Mouse (Mus musculus) adrenal gland, postnatal 4 days (tissue): ENCODE data around the gene 4930432K21Rik. TPM values are rescaled to one million over a fixed set of nuclear protein-coding genes. Genes with fewer than 3 reads are reported as not detected.

Experiments used
- DNase-seq, 2 experiments: peaks; one replicate each; pipeline ENCODE4 v3.0.0; 2021 to 2022; ENCODE audit warnings: low spot score in 2 of 2, mixed read lengths in 2 of 2
- total RNA-seq, 2 experiments: library from RNA; stranded (reverse); gene quantifications; 2 replicates each; pipeline ENCODE4 v1.2.3; 2021

Gene 4930432K21Rik
- total RNA-seq, 2 experiments from 2014 or later: 1.2 TPM

DNA sequence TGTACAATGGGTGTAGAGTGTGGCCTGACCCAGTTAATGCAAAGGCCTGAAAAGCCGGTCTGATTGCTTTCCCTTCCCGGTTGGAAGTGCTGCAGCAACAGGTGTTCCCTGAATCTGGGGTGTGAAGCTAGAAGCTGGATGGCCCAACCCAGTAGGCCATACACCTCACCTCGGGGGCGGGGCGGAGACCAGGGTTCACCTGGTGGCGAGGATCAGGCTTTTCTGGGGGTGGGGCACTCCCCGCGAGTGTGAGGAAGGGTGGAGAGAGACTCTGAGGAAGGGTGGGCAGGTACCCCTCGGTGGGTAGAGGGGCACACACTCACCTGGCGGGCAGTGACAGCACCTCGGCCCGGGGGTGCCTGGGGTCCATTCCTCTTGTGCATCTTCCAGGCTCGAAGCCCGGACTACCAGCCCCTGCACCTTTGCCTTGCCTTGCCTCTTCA lies 480 bp upstream of the 4930432K21Rik start:
- no peak for DNase-seq

GRCm38 (mm10) chr8:84148531-84148850 lies 666 bp downstream of the 4930432K21Rik start:
- DNase-seq: no peak

- DNase-seq: no peak
These were observed 1.4 kb downstream of the 4930432K21Rik start for GRCm38 (mm10) chr8:84149181-84149580.

DNA sequence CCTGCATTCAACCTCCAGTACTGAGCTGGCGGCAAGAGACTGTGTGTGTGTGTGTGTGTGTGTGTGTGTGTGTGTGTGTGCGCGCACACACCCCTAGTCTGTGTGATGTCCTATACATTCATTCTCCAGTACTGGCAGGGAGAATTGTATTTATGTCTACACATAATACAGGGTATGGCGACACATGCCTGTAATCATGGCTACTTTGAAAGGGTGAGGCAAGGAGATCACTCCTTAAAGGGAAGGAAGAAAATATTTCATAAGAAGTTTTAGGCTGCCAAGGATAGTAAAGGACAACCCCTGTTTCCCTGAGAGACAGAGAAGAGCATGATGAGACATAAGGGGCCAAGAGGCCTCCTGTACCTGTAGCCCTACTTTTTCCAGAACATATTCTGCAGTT lies 9.8 kb downstream of the 4930432K21Rik start:
- no peak for DNase-seq

- DNase-seq: no peak
These were observed 19.9 kb downstream of the 4930432K21Rik start for GRCm38 (mm10) chr8:84167696-84168095.

- no peak for DNase-seq
These were observed 22.3 kb downstream of the 4930432K21Rik start for GRCm38 (mm10) chr8:84170096-84170495.

DNA sequence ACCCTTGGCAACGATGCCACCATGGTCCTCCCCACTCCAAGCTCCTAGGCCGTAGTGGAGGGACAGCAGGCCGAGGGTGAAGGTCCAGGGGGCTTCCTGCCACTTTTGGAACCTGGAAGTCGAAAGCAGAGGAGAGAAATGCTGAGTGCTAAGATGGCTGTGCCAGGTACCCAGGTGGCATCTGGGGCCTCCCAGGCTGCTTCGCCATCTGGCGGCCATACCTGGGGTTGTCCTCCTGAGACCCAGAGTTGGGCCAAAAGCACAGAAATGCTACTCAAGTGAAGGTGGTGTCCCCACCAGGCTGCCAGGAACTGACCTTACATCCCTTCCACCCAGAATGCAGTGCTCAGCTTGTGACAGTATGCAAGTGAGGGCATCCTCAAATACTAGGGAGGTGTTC lies 26.0 kb downstream of the 4930432K21Rik start:
- DNase-seq: no peak

DNA sequence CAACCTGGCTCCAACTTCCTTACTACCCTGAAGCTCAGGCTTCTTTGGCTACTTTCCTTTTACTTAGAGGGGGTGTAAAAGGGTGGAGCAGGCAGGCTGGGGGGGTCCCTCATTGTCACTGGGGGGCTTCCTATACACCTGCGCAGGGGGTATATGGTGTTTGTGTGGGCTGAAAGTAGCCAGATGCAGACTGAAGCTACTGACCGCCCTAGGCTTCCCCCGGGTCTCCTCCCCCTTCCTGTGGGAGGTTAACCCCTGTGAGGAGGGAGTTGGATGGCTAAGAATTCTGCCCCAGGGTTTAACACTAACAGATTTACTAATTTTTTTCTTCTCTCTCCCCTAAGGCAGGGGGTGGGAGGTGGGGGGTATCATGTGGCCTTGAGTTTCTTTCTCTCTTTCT lies 28.7 kb downstream of the 4930432K21Rik start:
- no peak for DNase-seq

DNA sequence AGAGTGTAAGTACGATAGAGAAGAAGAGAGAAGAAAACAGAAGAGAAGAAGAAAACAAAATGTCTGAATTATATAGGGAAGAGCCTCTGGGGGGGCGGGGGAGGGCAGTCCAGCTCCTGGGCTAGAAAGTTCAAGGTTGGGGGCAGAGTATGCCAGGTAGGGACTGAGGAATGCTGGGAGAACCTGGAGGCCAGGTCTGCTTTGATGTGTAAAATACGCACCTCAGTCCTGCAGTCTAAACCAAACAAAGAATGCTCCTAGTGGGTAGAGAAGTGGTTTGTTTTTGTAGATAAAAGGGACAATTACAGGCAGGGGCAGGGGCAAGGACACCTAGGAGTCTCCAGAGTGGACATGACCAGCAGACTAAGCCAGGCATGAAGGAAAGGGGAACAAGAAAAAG lies 29.6 kb downstream of the 4930432K21Rik start:
- DNase-seq: no peak

GRCm38 (mm10) chr8:84178592-84178991 lies 30.8 kb downstream of the 4930432K21Rik start:
- no peak for DNase-seq

GRCm38 (mm10) chr8:84179946-84180345 lies 32.1 kb downstream of the 4930432K21Rik start:
- no peak for DNase-seq

GRCm38 (mm10) chr8:84180530-84181190 lies 32.8 kb downstream of the 4930432K21Rik start:
- DNase-seq: no peak

DNA sequence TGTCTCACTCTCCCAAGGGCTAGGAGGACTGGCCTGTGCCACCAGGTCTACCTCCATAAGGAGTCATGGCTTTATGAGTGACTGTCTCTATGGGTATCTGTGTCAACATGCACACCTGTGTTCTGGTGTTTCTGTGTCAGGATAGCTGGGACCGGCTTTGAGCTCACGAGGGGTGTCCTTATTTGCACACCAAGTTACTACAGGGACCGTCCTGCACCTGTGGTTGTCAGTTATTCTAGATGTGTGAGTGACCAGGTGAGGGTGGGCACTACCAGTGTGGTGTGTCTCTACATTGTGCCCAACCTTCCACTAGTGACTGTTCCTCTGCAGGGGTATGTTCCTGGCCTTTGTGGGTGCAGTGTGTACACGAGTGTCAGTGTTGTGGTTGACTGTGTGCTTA lies 35.0 kb downstream of the 4930432K21Rik start:
- no peak for DNase-seq

- DNase-seq: no peak
These were observed 35.6 kb downstream of the 4930432K21Rik start for GRCm38 (mm10) chr8:84183261-84184084.

- DNase-seq: no peak
These were observed 36.5 kb downstream of the 4930432K21Rik start for GRCm38 (mm10) chr8:84184085-84185043.

DNA sequence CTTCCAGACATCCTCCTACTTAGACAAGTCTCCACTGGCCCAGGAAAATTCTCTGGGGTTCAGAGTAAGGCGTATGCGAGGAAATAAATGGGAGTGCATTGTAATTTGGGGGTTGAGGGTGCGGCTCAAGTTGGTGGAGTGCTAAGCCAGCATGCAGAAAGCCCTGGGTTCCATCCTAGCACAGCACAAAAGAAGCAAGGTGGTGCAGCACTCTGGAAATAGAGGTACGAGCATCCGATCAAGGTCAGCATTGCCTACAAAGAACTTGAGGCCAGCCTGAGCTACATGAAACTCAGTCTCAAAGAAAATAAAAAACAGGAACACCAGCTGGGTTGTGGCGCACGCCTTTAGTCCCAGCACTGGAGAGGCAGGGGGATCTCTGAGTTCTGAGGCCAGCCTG lies 37.3 kb downstream of the 4930432K21Rik start, which contains the start of gene Nanos3:
Nanos3 (minus strand) TSS at position 101 of the 400 bp plus-strand sequence.
- no peak for DNase-seq

GRCm38 (mm10) chr8:84186547-84186946 lies 38.7 kb downstream of the 4930432K21Rik start:
- no peak for DNase-seq

DNA sequence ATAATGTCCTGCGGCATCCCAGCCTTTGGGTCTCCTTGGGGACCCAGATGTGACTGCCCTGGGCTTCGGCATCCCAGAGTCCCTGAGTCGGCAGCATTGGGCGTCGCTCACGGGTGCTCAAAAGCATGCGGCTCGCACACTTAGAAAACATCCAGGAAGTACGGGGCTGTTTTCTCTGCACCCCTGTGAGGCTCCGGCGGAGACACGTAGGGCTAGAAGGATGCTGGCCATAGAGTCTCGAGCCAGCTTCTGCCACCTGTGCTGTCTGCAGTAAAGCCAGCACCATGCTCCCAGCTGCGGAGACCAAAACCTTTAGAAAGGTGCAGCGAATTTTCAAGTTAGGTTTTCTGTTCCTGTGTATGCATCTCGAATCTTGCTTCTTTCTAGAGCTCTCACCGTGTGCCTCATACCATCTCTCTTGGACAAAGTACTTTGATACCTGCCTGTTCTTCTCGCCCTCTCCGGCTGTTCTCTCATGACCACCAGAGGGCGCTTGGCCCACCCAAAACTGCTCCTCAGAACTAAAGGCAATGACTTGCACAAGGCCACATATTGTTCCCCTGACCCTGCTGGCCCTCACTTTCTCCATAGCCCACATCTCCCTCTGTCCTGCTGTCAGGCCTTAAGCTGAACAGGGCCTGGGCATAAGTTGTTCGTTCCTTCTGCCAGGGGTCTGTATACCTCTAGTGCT lies 39.4 kb downstream of the 4930432K21Rik start:
- DNase-seq: no peak

GRCm38 (mm10) chr8:84188671-84189070 lies 40.8 kb downstream of the 4930432K21Rik start:
- no peak for DNase-seq

DNA sequence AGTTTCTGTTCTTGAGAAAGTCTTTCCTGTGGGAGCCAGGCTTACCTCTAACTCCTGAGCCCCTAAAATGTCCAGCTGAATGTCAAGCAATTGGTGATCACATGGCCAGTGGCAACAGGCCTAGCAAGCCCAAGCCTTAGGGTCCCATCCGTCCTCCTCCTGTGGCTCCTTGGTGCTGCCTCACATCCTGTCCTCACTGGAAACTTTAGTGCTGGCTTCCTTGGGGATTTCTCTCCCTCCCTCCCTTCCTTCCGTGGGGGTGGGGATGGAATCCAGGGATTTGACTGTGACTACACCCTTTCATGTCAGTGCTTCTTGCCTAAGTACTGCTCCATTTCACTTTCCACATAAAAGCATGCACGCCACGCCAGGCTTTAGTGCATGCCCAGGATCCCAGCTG lies 41.8 kb downstream of the 4930432K21Rik start:
- no peak for DNase-seq
